Mouse (Mus musculus) urinary bladder, postnatal 10 days (tissue): Measurements from ENCODE around the gene Shisal1.

ENCODE experiments used
- DNase-seq: peaks from one replicate; pipeline ENCODE4 v3.0.0; 2022; ENCODE audit warnings: low spot score

Gene Shisal1

DNA sequence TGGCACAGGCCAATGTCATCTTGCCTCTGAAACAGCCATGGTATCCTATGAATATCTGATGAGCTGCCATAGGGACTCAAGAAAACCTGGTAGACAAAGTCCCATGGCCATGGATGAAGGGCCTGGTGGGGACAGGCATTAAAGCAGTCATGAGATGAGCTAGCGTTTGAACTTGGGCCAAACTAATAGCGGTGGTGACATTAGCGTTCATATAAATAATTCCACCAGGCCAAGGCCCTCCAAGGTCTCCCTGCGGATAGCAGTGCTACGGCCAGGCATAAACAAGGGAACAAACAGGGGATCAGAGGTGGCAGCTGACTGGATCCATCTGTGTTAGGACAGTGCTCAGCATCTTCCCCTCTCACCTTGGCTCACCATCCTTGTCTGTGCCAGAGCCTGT lies 21.2 kb downstream of the Shisal1 start:
- no peak for DNase-seq

DNA sequence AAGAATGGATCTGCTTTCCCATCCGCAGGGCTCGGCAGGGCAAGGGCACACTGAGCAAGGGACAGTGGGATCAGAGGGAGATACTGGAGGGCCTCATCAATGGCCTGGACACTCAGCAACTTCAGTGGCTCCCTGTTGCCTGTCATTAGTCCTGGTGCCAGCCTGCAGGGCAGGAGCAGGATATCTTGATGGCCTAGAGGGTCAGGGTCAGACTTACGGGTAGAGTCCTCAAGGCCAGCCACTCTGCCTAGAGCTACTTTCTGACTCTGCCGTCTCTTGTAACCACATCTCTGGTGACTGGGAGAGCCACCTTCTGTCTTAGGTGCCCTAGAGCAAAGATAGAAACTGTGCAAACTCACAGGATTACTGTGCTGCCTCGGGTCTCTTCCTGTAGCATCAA lies 23.1 kb downstream of the Shisal1 start:
- DNase-seq: no peak

DNA sequence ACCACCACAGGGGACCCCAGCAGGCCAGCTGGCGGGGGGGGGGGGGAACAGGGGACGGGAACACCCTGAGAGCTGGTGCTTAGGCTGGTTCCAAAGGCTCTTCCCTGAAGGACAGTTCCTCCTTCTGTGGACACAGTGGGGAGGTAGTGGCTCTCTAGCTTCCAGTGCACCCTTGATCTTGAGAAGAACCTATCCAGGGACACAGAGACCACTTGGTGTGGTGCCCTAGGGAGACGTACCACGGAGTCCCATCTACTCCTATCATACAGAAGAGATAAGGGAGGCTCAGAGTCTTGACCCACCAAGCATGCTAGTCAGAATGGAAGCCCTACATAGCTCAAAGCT lies 28.7 kb downstream of the Shisal1 start:
- no peak for DNase-seq

DNA sequence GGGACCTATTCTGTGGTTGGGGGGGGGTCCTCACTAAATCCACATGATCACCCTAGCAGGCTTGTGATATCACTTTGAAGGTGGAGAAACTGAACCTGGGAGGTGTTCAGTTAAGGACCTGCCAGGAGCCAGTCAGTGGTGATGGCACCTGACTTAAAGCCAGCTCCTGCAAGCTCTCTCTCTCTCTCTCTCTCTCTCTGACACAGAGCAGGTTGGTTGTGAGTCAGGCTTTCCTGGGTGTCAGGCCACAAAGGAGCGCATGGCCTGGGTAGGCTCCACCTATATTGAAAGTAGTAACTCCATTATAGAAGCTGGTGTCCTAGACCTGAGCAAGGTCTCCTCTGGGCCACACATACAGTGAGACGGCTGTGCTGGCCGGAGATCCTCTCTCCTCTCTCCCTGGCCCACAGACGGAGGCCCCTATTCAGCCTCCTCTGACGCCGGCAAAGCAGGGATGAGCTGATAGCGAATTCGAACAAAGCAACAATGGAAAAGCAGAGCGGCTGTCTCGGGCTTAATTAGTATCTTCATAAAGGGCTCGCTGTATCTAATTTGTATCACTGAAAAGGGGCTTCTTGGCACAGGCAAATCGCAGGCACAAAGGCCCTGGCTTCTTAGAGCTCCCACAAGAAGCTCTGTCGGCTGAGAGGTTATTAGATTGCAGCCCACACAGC lies 29.2 kb downstream of the Shisal1 start:
- DNase-seq: no peak

DNA sequence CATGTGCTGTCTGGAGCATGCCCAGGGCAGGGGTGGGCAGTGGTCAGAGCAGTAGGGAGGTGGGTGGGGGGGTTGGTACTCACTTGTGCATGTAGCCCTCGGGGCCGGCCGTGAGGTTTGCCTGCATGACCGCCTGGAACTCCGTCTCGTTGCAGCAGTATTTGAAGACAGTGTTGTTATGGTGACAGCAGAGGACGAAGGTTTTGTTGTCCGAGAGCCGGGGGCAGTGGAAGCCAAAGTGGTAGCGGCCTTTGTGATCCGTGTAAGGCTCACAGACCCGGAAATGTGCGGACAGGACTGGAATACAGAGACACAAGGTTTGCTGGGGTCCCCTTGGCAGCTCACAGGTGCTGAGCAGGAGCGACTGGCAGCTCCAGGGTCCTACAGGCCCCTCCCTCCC lies 29.9 kb downstream of the Shisal1 start:
- no peak for DNase-seq

DNA sequence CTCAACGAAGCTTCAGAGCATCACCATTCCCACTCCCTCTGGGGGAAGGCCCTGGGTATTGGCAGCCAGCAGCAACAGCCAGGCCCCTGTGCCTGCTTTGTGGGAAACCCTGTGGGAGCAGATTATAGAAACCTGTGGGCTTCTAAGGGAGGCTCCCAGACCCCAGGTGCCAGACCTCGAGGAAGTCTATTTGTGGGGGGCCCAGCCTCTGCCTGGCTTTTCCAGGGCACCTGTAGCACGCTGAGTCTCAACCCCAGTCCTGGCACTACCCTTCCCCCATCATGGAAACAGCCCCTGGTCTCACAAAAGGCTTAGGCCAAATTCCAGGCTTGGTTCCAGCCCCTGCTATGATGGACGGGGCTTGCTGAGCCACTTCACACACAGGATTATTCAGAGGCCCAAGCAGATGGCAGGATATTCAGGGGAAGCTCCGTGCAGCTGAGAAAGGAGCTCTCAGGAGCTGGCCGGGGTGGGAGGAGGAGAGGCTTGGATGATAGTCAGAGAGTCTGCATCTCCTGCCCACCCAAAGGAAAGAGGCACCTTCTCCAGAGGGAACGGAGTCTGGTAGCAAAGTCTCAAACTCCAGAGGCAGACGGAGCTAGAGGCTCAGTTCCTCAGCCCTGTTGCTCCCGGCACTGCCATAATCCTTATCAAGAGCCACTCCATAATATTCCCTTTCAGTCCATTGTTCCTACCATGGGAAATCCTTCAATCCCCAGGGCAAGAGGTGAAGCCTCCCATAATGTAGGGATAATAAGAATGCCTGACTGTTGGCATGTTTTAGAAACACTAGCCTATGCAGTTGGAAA lies 32.7 kb downstream of the Shisal1 start:
- no peak for DNase-seq

DNA sequence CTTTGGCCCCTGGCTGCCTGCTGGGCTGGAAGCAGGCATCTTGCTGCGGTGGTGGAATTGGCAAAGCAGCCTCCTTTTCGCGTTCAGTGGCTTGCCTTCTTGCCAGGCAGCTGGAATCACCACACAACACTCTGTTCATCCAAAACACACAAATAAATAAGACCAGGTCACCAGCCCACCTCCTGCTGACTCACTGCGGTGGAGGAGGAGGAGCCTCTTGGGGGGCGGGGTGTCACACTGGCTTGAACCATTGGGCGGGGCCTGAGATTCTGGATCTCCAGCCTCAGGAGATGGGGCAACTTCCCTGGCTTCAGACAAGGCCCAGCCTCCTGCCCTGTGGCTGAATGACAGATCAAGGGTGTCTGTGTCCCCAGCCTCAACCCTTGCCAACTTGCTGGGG lies 34.5 kb downstream of the Shisal1 start:
- DNase-seq: no peak

DNA sequence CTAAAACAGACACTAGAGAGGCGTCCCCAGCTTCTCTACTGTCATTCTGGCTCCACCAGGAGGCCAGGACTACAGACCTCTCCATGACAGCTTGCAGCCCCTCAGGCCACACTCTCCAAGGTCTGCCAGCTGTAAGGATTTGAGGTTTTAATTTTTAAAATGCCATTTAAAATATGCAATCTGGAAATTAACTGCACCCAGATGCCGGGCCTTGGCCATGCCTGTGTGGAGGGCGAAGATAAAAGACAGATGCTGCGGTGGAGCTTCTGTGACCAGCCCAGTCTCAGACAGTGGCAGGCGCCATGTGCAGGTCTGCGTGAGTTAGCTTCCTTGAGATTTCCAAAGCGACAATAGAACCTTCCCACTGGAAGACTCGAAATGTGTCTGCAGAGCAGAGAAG lies 36.8 kb downstream of the Shisal1 start:
- no peak for DNase-seq

DNA sequence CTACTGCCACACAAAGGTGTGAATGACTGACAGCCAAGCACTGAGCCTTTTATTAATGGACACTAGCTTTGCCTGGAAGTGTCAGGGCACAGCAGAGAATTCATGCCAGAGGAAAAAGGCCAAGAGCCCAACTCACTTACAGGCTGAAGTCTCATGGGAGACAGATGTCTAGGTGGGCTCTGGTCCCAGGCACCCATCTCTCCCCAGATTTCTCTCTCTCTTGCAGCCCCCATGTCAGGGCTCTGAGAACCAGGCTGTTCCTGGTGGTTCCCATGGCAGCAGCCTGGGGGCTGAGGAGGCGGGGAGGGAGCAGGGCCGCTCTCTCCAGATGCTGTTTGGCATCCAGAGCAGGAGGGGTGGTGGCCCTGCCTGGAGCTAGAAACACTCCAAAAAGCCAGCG lies 38.3 kb downstream of the Shisal1 start:
- no peak for DNase-seq

DNA sequence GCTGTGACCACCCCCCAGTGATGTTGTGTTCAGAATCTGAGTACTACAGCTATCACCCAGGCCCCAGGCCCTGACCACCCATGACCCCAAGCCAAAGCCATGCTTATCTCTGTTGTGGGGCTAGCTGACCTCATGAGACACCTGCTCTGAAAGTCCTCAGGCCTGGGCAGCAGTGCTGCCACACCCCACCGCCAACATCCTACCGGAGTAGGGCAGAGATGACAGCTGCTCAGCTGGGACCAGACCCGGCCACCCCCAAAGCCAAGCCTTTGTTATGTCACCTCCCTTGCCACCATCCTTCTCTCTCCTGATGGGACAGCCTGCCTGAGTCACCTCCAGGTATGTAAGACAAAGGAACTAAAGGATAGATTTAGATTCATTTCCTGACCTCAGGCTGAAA lies 41.1 kb downstream of the Shisal1 start:
- DNase-seq: no peak

DNA sequence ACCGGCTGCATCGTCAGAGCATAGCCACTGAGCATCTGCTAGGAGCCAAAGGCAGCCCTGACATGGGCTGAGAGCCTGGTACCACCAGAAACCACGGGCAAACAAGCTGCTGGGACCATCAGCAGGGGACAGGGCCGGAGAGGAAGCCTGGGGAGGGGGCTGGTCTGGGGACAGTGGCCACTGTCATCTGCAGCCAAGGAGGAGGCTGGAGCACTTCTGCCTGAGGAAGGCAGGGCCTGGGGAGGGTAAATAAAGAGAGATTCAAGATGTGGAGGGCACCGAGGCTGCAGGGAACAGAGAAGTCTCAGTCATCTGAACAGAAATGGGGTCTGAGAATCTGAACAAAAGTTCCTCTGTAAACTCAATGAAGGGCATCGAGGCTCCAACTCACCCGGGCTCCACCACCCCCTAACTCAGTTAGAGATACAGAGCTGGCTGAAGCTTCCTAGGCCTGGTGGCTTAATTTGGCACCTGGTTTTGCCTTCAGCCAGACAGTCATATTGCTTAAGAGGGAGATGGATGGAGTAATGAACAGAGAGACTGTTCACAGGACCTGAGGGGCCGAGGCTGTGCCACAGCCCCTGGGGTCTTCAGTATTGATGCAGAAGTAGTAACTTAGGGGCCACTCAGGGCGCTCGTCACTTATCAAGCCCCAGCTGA lies 43.3 kb downstream of the Shisal1 start:
- no peak for DNase-seq

DNA sequence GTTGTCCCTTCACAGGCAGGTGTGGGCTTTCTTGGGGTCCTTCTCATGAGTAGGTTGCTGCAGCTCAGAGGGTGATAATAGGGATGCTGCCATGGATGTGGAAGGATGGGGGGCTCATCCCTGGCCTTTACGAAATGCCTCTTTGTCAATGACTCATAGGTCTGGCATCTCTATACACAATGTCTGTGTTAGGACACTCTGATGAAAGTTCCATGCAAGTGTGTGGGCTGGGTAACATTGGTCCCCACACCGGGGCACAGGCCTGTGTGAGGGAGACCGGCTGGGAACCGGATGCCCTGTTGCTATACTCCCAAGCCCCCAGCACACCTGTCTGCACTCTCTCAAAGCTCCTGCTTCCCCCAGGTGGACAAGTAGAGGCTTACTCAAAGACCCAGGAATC lies 48.3 kb downstream of the Shisal1 start:
- DNase-seq: no peak

DNA sequence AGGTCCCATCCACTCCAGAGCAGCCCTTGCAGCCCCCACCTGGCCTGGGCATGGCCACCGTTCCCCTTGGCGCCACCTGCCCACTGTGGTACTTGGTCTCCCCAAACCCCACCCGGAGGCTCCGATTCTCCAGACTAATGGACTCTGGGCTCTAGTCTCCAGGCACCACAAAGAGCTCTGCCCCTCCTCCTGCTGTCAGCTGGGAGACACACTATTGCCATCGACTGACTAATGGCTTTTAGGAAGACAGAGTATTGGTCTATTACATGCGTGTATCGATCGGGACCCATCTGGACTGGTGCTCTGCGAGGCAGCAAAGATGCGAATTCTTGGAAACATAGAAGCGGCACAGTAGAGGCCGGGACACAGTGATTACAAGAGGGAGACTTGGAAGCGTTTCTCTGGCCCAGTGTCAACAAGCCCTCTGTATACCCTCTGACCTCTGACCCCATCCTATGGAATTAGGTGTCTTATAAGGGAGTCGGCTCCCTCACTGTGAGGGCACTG lies 49.2 kb downstream of the Shisal1 start:
- DNase-seq: no peak

DNA sequence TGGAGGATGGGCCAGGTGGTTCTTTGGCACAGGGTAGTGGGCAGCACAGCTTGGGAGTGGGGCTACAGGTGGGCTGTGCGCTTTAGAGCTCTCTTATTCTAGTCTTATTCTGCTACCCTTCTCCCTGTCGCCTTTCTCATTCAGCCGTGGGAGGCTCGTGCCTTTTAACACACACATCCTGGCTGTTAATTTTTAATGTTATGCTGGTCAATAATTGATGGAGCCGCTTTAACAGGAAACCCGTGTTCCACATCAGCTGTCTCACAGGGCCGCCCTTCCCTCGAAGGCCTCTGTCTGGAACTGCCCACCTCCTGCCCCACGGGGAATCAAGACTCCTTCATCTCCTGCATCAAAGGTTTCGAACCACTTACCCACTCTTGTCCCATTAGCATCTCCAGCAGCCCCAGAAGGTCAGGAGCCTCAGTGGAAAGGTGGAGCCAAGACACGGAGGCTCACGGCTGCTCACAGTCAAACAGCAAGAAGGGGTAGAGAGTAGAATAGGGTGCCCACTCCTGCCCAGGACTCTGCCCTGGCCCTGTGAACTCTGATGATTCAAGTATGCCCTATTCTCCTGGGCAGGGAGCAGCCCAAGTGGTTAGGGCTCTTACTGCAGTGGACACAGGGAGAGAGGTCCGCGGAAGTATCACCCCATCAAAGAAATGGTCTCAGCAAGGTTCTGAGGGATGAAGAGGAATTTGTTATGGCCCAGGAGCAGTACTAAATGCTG lies 51.4 kb downstream of the Shisal1 start:
- no peak for DNase-seq

DNA sequence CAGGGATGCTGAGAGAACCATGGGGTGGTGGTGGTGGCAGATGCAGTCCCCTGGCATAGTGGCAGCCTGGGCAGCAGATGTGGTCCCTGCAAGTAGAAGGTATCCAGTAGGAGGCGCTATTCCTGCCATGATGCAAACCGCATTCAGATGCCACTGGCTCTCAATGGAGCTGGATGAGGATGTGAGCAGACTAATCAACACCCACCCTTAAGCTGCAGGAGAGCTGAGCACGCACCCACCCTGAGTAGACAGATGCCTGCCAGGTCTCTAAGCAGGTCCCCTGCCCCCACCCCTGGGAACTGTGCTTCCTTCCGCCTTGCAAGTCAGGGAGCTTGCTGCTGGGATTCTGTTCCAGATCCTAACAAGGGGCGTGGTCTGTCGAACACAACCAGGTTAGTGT lies 53.6 kb downstream of the Shisal1 start:
- DNase-seq: no peak

DNA sequence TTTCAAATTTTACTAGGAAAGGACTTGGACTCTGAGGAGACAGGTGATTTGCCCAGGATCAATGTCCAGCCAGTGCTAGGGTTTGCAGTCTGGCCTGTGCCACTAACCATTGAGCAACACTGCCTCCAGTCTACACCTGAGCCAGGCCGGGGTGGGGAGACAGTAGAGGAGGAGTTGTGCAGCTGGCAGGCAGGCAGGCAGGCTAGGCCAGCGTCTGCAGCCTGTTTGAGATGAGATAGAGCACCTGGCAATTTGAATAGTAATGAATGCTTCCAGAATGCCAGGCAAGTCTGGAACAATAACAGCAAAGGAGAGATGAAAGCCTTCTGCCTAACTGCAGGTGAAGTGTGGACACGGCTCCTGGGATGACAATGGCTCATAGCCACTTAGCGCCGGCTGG lies 54.1 kb downstream of the Shisal1 start:
- DNase-seq: no peak

DNA sequence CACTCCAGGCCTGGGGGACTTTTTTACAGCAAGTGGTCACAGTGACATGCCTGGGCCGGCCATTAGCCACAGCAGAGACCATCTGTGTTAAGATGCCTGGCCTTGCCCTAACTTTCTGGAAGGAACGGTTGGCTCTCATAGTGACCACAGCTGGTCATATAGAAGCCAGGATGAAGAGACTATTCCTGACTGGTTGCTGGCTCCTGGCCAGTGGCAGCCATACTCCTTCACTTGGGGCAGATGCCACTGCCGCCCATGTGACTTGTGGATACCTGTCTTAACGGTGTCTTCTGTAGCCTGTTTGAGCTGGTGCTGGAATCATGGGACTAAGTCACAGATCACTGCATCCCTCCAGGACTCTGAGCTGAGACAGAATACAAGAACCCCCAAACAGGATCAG lies 54.8 kb downstream of the Shisal1 start:
- DNase-seq: no peak

DNA sequence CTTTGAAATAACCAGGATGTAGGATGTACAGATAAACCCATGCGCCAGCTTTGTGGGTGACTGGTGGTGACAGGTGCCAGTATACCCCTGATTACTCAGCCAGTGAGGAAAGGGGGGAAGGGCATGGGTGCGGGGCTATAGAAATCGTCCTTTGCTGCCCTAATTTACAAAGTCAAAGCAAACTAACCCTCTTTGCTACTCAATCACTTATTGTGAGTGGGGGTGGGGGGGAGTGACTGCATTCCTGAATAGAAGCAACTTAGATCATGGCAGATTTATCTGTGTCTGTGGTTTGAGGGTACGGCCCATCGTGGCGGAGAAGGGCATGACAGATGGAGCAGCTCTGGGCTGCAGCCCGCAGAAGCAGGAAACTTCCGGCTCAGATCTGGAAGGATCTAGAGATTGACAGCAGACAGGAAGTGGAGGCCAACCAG lies 58.2 kb downstream of the Shisal1 start:
- DNase-seq: no peak

DNA sequence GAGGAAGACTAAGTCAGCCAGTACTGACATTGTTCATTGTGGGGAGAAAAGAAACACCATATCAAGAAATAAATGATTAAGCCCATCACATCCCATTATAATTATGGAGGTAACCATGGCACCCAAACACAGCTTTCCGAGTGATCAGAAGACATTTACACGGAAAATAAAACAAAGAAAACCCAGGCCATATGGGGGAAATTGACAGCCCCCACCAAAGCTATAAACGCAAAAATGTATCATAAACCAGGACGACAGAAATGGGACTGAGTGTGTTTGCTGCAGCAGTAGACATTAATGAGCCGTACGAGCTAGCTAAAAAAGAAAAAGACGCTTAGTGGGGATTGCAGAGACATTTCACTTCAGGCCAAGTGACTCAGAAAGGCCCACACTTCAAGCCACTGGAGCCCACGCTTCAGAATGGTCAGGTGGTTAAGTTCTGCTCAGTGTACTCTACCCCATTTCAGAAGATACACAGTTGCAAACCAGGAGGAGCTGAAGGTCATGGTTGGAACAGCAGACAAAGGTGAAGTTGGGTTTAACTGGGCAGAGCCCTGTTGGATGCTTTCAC lies 60.8 kb downstream of the Shisal1 start:
- DNase-seq: no peak

DNA sequence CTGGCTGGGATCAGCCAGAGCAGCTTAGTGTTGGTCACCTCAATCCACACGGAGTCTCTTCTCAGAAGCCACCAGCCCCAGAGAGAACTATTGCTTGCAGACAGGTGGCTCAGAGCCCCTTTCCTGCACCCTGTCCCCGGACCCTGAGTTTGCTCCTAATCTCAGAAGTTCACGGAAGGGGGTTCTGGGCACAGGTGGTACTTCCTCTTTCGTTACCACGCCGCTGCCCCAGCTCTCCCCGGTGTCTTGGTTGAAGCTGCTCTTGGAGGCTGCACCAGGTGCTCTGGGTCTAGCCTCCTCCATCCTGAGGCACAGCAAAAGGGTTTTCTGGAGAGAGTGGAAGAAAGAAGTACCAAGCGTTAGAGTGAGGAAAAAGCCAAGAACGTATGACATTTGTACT lies 62.8 kb downstream of the Shisal1 start:
- DNase-seq: no peak

DNA sequence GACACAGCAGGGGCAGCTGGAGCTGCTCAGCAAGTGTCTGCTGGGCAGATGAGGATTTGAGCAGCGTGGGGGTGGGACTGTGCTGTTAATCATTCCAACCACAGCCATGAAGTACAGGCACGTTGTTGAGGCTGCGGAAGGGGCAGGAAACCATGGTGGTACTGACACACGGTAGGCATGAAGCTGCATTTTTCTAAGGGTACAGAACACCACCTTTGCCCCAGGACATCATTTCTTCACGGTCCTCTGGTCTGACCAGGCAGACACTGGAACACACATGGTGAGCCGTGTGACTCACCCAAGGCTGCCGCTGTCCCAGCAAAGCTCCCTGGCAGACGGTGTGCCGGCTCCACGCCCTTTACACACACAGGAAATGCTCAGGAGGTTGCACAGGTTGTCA lies 66.7 kb downstream of the Shisal1 start:
- DNase-seq: no peak

DNA sequence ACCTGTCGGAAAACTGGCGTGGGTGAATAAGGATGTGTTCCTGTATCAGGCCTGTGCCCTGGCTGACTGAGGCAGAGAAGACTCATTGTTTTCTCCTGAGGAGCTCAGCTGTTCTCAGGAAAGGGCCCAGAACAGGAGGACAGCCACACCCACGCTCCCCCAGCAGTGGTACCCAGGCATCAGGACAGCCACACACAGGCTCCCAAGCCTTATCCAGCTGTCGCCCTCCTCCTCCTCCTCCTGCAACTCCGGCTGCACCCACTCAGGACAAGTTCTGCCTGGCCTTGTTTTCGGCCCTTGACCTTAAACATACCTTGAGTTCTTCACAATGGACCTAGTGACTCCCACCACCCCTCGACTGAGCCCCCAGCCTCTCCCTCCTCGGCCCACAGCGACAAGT lies 68.2 kb downstream of the Shisal1 start:
- DNase-seq: no peak
